ENCODE assay signal across 20 mouse cellular contexts in the genomic region with DNA sequence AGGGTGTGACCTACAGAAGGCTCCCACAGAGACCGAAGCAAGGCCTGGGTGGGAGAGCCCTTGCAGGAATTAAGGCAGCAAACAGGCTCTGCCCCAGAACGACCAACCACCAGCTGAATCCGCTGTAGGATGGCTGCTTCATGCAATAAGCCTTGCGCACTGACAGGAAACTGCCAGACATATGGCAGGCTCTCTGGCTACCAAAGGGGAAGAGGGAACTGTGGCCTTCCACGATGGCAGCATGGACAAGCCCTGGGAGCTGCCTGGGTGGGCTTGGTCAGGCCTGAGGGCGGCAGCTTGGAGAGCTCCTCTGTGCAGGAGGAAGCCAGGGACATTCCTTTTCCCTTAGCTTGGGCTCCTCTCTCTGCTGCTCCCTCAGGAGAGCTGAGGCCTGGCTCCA.
DNase-seq lines count a peak whose midpoint lies in the region; ATAC-seq and TF ChIP-seq lines count a peak whose summit lies in the region.
"Had no signal": no experiment of that assay in that cellular context is flagged by ENCODE, and none has a peak within 500 bp of the region (broad histone marks: within the 10 kb centered on the region; RNA-seq: fewer than 3 reads in every experiment).

No protein-coding gene starts in this region.

- H3K4me2 ChIP-seq in hindbrain, embryonic 16.5 days (ENCODE audit: low read length) = no peak overlapping the region
- H3K4me2 ChIP-seq in limb, embryonic 15.5 days = no peak overlapping the region
- H3K4me2 ChIP-seq: heart, embryonic 11.5 days; intestine, embryonic 15.5 days; kidney, embryonic 15.5 days; liver, embryonic 12.5 days; lung, embryonic 14.5 days had no signal

- H3K4me1 ChIP-seq in hindbrain, embryonic 16.5 days (ENCODE audit: control insufficient read depth, insufficient read depth, low read depth, low read length) = peaks cover 5% of the 10 kb centered on the region; the same call in 1 of the 2 replicates
- 0 out of 2 replicates have a peak, but pooled peaks cover 2% of the 10 kb centered on the region for H3K4me1 ChIP-seq in limb, embryonic 15.5 days
- H3K4me1 ChIP-seq: intestine, embryonic 15.5 days; kidney, embryonic 15.5 days had no signal

- no peak overlapping the region for H3K9ac ChIP-seq in hindbrain, embryonic 16.5 days (ENCODE audit: low read depth, low read length)
- no peak overlapping the region for H3K9ac ChIP-seq in limb, embryonic 15.5 days
- H3K9ac ChIP-seq: intestine, embryonic 15.5 days; kidney, embryonic 15.5 days; liver, embryonic 12.5 days; lung, embryonic 14.5 days had no signal

- no peak overlapping the region for H3K4me3 ChIP-seq in gastrocnemius, adult 2 months
- H3K4me3 ChIP-seq in left cerebral cortex, adult 2 months = no peak overlapping the region
- no peak overlapping the region for H3K4me3 ChIP-seq in hindbrain, embryonic 16.5 days (ENCODE audit: low read length)
- H3K4me3 ChIP-seq in limb, embryonic 15.5 days = no peak overlapping the region
- H3K4me3 ChIP-seq: intestine, embryonic 15.5 days; kidney, embryonic 15.5 days; liver, embryonic 12.5 days had no signal

- DNase-seq in gastrocnemius, adult 2 months = peak; percentile 16
- DNase-seq in gastrocnemius, postnatal 10 days = no peak
- DNase-seq in left cerebral cortex, adult 2 months (ENCODE audit: extremely low spot score in 1 of 2, low spot score in 2 of 2) = no peak
- no peak for DNase-seq in left cerebral cortex, postnatal 4 days
- no peak for DNase-seq in layer of hippocampus, postnatal 10 days (ENCODE audit: low spot score in 2 of 2)
- DNase-seq: adrenal gland, postnatal 25 days; cerebellum, postnatal 14 days; lung, embryonic 14.5 days; retina, postnatal 1 day; right cerebral cortex, postnatal 4 days; thymus, postnatal 36 days had no signal

- H3K9me3 ChIP-seq in hindbrain, embryonic 16.5 days (ENCODE audit: control insufficient read depth, low read length) = no peaks in the 10 kb centered on the region
- no peaks in the 10 kb centered on the region for H3K9me3 ChIP-seq in limb, embryonic 15.5 days
- H3K9me3 ChIP-seq: intestine, embryonic 15.5 days; kidney, embryonic 15.5 days; liver, embryonic 12.5 days had no signal

- 84% methylated on average over 6 of the region's 6 CpGs for WGBS in hindbrain, embryonic 16.5 days
- 67% methylated on average over 6 of the region's 6 CpGs for WGBS in limb, embryonic 15.5 days

- TF ChIP-seq CTCF in gastrocnemius, adult 2 months (IDR thresholded peaks at IDR 0.05) = no peak
- TF ChIP-seq CTCF in left cerebral cortex, adult 2 months (IDR thresholded peaks at IDR 0.05) = no peak

- peak overlapping the region; percentile 5; the same call in 1 of the 2 replicates for H3K27ac ChIP-seq in gastrocnemius, adult 2 months
- H3K27ac ChIP-seq in left cerebral cortex, adult 2 months = peak overlapping the region; percentile 11; the same call in 1 of the 2 replicates
- peak overlapping the region; percentile 9; the same call in 1 of the 2 replicates for H3K27ac ChIP-seq in hindbrain, embryonic 16.5 days (ENCODE audit: low read depth, low read length)
- peak overlapping the region; percentile 43; the same call in 1 of the 2 replicates for H3K27ac ChIP-seq in limb, embryonic 15.5 days
- H3K27ac ChIP-seq: intestine, embryonic 15.5 days; kidney, embryonic 15.5 days; liver, embryonic 12.5 days; macrophage had no signal

- peaks cover 5% of the 10 kb centered on the region; the same call in 1 of the 2 replicates for H3K36me3 ChIP-seq in hindbrain, embryonic 16.5 days (ENCODE audit: control insufficient read depth, insufficient read depth, low read length)
- peaks cover 37% of the 10 kb centered on the region for H3K36me3 ChIP-seq in limb, embryonic 15.5 days

- ATAC-seq in hindbrain, embryonic 16.5 days = peak; percentile 16; the same call in 1 of the 2 replicates
- no peak for ATAC-seq in limb, embryonic 15.5 days (ENCODE audit: insufficient number of reproducible peaks, low FRiP score, low TSS enrichment, low read depth)
- ATAC-seq: activated CD4-positive, CD25-positive, alpha-beta regulatory T cell, adult 4 months; intestine, embryonic 15.5 days; liver, embryonic 12.5 days; Patski had no signal

- intact Hi-C loops in gastrocnemius, adult 2 months (cut with DNase I) = no loop called here
- intact Hi-C loops in left cerebral cortex, adult 2 months (cut with DNase I) = no loop called here
- intact Hi-C loops in left cerebral cortex, postnatal 4 days (cut with DNase I) = no loop called here

- no peaks in the 10 kb centered on the region for H3K27me3 ChIP-seq in hindbrain, embryonic 16.5 days (replicated peaks; ENCODE audit: control insufficient read depth, insufficient read depth, low read length)
- H3K27me3 ChIP-seq in limb, embryonic 15.5 days = no peaks in the 10 kb centered on the region
- H3K27me3 ChIP-seq: intestine, embryonic 15.5 days; kidney, embryonic 15.5 days; liver, embryonic 12.5 days; Patski had no signal
